Mouse (Mus musculus) megakaryocyte, embryonic 14.5 days (primary cell): Measurements from ENCODE around the gene Sprr2d. TPM values are rescaled to one million over a fixed set of nuclear protein-coding genes. Genes with fewer than 3 reads are reported as not detected.

Source experiments
- H3K27me3 ChIP-seq: replicated peaks from 2 replicates; pipeline ENCODE3; 2012; ENCODE audit warnings: inconsistent platforms
- H3K36me3 ChIP-seq: replicated peaks from 2 replicates; pipeline ENCODE3; 2012; ENCODE audit warnings: low read length, inconsistent platforms, mixed read lengths
- H3K4me1 ChIP-seq: 2 replicates; pipeline ENCODE4 v1.6.1; 2012; ENCODE audit warnings: inconsistent platforms
- H3K4me3 ChIP-seq: replicated peaks from 2 replicates; pipeline ENCODE3; 2012; ENCODE audit warnings: moderate library complexity, mild to moderate bottlenecking, inconsistent platforms
- H3K9me3 ChIP-seq: 2 replicates; pipeline ENCODE4 v1.6.1; 2012; ENCODE audit warnings: inconsistent platforms
- FLI1 ChIP-seq: IDR thresholded peaks from 2 replicates; pipeline ENCODE4 v1.6.1; 2012; ENCODE audit warnings: low read length, inconsistent platforms, mixed read lengths
- GATA1 ChIP-seq: IDR thresholded peaks from 3 replicates; pipeline ENCODE4 v1.6.1; 2012; ENCODE audit warnings: mixed read lengths, low read length, inconsistent platforms, borderline replicate concordance
- polyA plus RNA-seq: library from polyadenylated mRNA; stranded (reverse); fragments of >175 nt; gene quantifications from 2 replicates; pipeline ENCODE4 v1.2.3, GENCODE M21; 2012; ENCODE audit warnings: low replicate concordance; ENCODE audit not compliant: insufficient read depth

Sprr2d gene
- polyA plus RNA-seq: not detected in 2 replicates

DNA sequence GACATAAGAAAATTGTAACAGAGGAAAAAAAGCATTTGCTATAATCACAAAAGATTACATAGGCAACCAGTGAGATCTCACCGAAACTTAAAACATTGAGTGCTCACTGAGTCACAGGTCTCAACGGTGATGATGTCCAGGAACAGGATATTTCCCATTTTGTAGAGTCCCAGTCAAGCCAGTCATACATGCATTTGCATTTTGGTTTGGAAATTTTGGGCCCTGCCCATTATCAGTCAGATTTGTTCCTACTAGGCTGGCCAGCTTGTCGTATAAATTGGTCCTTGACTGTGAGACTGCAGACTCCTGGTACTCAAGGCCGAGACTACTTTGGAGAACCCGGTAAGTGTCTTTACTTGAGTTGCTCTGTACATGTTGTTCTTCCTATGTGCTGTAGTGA is at the start of gene Sprr2d:
Gene Sprr2d, plus strand, starts transcription at position 301 of the 400 bp plus-strand sequence.
- H3K27me3 ChIP-seq: no peaks in the 10 kb centered on the region
- H3K4me1 ChIP-seq: no peaks in the 10 kb centered on the region
- H3K4me3 ChIP-seq: no peak within 1 kb of the TSS
- no peaks in the 10 kb centered on the region for H3K36me3 ChIP-seq
- no peaks in the 10 kb centered on the region for H3K9me3 ChIP-seq
- no peak for TF ChIP-seq GATA1
- TF ChIP-seq FLI1: no peak

DNA sequence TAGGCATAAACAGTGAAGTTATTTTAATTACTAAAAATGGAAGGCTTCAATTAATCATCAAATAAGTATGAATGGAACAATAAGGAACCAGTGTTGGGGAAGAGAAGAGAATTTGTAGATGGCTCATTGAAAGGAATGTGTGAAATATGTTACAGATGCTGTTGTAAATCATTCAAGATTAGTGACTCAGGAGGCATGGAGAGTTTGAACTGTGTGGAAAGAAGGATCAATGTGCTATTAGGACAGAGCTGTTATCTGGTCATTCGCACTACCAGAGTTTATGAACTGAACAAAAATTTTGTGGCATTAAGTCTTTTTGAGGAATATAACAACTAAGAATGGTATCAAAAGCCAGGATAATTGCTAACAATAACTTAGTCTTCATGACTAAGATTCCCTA is 31.5 kb upstream of the Sprr2d start:
- Histone ChIP-seq H3K4me1 (no peaks in the 10 kb centered on the region), H3K27me3 (no peaks in the 10 kb centered on the region)

DNA sequence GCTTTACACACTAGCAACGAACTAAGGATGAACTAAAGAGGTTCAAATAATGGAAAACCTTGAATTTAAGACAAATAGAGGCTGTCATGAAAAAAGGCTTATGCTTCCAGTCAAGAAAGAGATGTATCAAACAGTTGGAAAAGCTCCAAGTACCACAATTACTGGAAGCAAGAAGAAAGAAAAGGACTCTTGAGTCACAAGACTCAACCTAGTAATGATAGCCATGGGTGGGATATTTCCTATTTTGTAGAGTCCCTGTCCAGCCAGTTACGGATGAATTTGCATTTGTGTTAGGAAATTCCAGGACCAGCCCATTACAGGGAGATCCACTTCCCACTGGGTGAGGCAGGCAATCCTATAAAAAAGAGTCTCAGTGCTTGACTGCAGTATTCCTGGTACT is 22.6 kb upstream of the Sprr2d start, which contains the start of gene Sprr2b:
Gene Sprr2b, plus strand, starts transcription at position 301 of the 400 bp plus-strand sequence.
- Histone ChIP-seq H3K27me3 (no peaks in the 10 kb centered on the region), H3K9me3 (no peaks in the 10 kb centered on the region), H3K4me1 (no peaks in the 10 kb centered on the region), H3K36me3 (no peaks in the 10 kb centered on the region), H3K4me3 (no peak within 1 kb of the TSS)
- TF ChIP-seq FLI1 (no peak), GATA1 (no peak)

More for the DNA sequence above, 31.5 kb upstream of the Sprr2d start:
- H3K36me3 ChIP-seq: no peaks in the 10 kb centered on the region
- TF ChIP-seq FLI1: no peak
- TF ChIP-seq GATA1: no peak
- H3K9me3 ChIP-seq: no peaks in the 10 kb centered on the region
- no peak overlapping the region for H3K4me3 ChIP-seq

DNA sequence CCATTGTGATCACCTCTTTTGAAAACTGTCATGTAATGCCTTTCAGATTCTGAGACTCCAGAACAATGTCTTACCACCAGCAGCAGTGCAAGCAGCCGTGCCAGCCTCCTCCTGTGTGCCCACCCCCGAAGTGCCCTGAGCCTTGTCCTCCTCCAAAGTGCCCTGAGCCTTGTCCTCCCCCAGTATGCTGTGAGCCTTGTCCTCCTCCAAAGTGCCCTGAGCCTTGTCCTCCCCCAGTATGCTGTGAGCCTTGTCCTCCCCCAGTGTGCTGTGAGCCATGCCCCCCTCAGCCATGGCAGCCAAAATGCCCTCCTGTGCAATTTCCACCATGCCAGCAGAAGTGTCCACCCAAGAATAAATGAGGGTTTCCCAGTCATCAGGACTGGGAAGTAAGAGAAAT is 21.6 kb upstream of the Sprr2d start:
- H3K4me1 ChIP-seq: no peaks in the 10 kb centered on the region
- H3K4me3 ChIP-seq: no peak overlapping the region
- H3K27me3 ChIP-seq: no peaks in the 10 kb centered on the region
- no peaks in the 10 kb centered on the region for H3K36me3 ChIP-seq
- no peaks in the 10 kb centered on the region for H3K9me3 ChIP-seq
- no peak for TF ChIP-seq GATA1

DNA sequence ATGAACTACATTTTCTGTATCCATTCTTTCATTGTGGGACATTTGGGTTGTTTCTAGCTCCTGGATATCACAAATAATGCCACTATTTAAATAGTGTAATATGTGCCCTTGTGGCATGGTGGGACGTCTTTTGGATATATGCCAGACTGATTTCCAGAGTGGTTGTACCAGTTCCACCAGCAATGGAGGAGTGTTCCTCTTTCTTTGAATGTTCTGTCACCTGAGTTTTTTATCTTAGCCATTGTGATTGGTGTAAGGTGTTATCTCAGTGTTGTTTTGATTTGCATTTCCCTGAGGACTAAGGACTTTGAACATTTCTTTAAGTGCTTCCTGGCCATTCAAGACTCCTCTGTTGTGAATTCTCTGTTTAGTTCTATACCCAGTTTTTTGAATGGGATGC is 2.7 kb upstream of the Sprr2d start:
- no peaks in the 10 kb centered on the region for H3K27me3 ChIP-seq
- no peak overlapping the region for H3K4me3 ChIP-seq
- no peak for TF ChIP-seq FLI1
- TF ChIP-seq GATA1: no peak
- no peaks in the 10 kb centered on the region for H3K9me3 ChIP-seq
- H3K4me1 ChIP-seq: no peaks in the 10 kb centered on the region
- H3K36me3 ChIP-seq: no peaks in the 10 kb centered on the region

DNA sequence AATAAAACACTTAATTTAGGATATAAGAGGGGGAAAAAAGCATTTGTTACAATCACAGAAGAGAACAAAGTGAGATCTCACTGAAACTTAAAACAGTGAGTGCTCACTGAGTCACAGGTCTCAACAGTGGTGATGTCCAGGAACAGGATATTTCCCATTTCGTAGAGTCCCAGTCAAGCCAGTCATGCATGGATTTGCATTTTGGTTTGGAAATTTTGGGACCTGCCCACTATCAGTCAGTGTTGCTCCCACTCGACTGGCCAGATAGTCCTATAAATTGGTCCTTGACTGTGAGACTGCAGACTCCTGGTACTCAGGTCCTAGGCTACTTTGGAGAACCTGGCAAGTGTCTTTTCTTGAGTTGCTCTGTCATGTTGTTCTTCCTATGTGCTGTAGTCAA is 12.9 kb downstream of the Sprr2d start, which contains the start of gene Sprr2e:
Gene Sprr2e, plus strand, starts transcription at position 301 of the 400 bp plus-strand sequence.
- H3K9me3 ChIP-seq: no peaks in the 10 kb centered on the region
- TF ChIP-seq GATA1 (no peak), FLI1 (no peak)
- H3K4me3 ChIP-seq: no peak within 1 kb of the TSS
- H3K27me3 ChIP-seq: no peaks in the 10 kb centered on the region
- no peaks in the 10 kb centered on the region for H3K36me3 ChIP-seq
- H3K4me1 ChIP-seq: no peaks in the 10 kb centered on the region

DNA sequence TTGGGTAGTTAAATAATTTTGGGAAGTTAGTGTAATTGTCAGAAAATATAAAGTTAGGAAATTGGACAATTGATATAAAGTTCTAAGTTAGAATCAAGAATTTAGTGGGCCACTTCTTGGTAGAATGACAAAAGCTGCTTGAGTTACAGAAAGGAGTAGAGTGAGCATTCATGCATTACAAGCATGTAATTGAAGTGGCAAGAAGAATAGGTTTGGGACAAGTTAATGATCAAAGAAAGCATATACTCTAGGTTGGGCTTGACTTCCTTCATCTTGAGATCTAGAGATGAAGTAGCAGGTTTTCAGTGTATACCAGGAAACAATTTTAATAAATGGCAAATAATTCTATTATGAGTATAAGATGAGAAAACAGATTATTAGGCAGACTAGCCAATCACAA is 22.7 kb downstream of the Sprr2d start:
- H3K9me3 ChIP-seq: no peaks in the 10 kb centered on the region
- H3K27me3 ChIP-seq: no peaks in the 10 kb centered on the region
- H3K4me3 ChIP-seq: no peak overlapping the region
- no peak for TF ChIP-seq GATA1
- TF ChIP-seq FLI1: no peak
- no peaks in the 10 kb centered on the region for H3K4me1 ChIP-seq
- no peaks in the 10 kb centered on the region for H3K36me3 ChIP-seq

DNA sequence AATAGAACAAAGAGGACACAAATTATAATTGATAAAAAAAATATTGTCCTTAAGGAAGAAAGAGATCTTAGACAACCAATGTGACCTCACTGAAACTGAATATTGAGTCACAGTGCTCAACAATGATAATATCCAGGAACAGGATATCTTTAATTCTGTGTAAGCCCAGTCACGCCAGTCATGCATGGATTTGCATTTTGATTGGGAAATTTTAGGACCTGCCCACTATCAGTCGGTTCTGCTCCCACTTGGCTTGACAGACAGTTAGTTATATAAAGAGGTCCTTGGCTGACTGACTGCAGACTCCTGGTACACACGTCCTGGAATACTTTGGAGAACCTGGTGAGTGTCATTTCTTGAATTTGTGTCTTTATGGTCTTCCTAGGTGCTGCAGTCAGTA is 25.9 kb downstream of the Sprr2d start, which contains the start of gene Sprr2f:
Gene Sprr2f, plus strand, starts transcription at position 301 of the 400 bp plus-strand sequence.
- no peak for TF ChIP-seq GATA1
- TF ChIP-seq FLI1: no peak
- H3K27me3 ChIP-seq: no peaks in the 10 kb centered on the region
- H3K9me3 ChIP-seq: no peaks in the 10 kb centered on the region
- no peaks in the 10 kb centered on the region for H3K36me3 ChIP-seq
- H3K4me1 ChIP-seq: no peaks in the 10 kb centered on the region
- no peak within 1 kb of the TSS for H3K4me3 ChIP-seq

DNA sequence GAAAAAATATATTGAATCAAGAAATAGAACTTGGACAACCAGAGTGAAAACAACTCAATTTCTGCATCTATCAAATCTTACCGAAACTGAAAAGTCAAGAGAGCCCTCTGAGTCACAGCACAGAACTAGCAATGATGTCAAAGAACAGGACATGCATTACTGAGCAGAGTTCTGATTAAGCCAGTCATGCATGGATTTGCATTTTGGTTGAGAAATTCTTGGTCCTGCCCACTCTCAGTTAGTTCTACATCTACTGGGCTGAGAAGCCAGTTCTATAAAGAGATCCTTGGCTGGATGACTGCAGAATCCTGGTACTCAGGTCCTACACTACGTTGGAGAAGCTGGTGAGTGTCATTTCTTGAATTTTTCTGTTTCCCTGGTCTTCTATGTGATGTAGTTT is 34.7 kb downstream of the Sprr2d start:
- H3K36me3 ChIP-seq: no peaks in the 10 kb centered on the region
- H3K9me3 ChIP-seq: no peaks in the 10 kb centered on the region
- no peaks in the 10 kb centered on the region for H3K4me1 ChIP-seq
- H3K27me3 ChIP-seq: no peaks in the 10 kb centered on the region
- H3K4me3 ChIP-seq: no peak overlapping the region
- TF ChIP-seq FLI1 (no peak), GATA1 (no peak)

DNA sequence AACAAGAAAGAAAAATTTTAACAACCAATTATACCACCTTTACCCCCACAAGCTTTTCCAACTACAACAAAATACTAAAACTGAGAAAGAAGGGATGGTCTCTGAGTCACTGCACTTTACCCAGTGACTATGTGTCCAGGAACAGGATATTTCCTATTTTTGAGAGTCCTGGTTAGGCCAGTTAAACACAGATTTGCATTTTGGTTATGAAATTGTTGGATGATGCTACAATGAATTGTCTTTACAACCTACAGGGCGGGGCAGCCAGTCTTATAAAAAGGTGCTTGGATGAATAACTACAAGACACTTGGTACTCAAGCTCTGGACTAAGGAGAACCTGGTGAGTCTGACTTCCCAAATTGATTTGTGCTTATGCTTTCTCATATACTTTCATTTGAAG is 46.4 kb downstream of the Sprr2d start, which contains the start of gene Sprr2h:
Gene Sprr2h, plus strand, starts transcription at position 301 of the 400 bp plus-strand sequence.
- Histone ChIP-seq H3K4me3 (no peak within 1 kb of the TSS), H3K9me3 (no peaks in the 10 kb centered on the region), H3K4me1 (no peaks in the 10 kb centered on the region), H3K36me3 (no peaks in the 10 kb centered on the region), H3K27me3 (no peaks in the 10 kb centered on the region)
- TF ChIP-seq FLI1: no peak
- no peak for TF ChIP-seq GATA1

Other genes with a start within 250 kb of the Sprr2d start
- gene Prr9, start 215.2 kb upstream of the Sprr2d start, polyA plus RNA-seq: not detected in 2 replicates
- gene Lelp1, start 196.4 kb upstream of the Sprr2d start, polyA plus RNA-seq: not detected in 2 replicates
- not detected in 2 replicates for gene Sprr2a1, start 123.3 kb upstream of the Sprr2d start, polyA plus RNA-seq
- not detected in 2 replicates for gene Sprr2a2, start 123.2 kb upstream of the Sprr2d start, polyA plus RNA-seq
- gene Sprr2a3, start 53.7 kb upstream of the Sprr2d start, polyA plus RNA-seq: not detected in 2 replicates
- gene Sprr2b, start 22.5 kb upstream of the Sprr2d start, polyA plus RNA-seq: not detected in 2 replicates
- gene Sprr2e, start 13.0 kb downstream of the Sprr2d start, polyA plus RNA-seq: not detected in 2 replicates
- not detected in 2 replicates for gene Sprr2f, start 26.0 kb downstream of the Sprr2d start, polyA plus RNA-seq
- gene Sprr2h, start 46.5 kb downstream of the Sprr2d start, polyA plus RNA-seq: not detected in 2 replicates
- gene Sprr2i, start 68.9 kb downstream of the Sprr2d start, polyA plus RNA-seq: not detected in 2 replicates
- not detected in 2 replicates for gene Sprr2j-ps, start 78.9 kb downstream of the Sprr2d start, polyA plus RNA-seq
- gene Gm9774, start 90.3 kb downstream of the Sprr2d start, polyA plus RNA-seq: 10.6 and 37.8 TPM in 2 replicates
- not detected in 2 replicates for gene Sprr2k, start 93.4 kb downstream of the Sprr2d start, polyA plus RNA-seq
- not detected in 2 replicates for gene Sprr1b, start 99.6 kb downstream of the Sprr2d start, polyA plus RNA-seq
- gene Sprr3, start 119.6 kb downstream of the Sprr2d start, polyA plus RNA-seq: not detected in 2 replicates
- not detected in 2 replicates for gene Sprr1a, start 146.8 kb downstream of the Sprr2d start, polyA plus RNA-seq
- not detected in 2 replicates for gene Sprr4, start 161.4 kb downstream of the Sprr2d start, polyA plus RNA-seq
- gene 2310046K23Rik, start 195.4 kb downstream of the Sprr2d start, polyA plus RNA-seq: not detected in 2 replicates
- gene Ivl, start 234.6 kb downstream of the Sprr2d start, polyA plus RNA-seq: not detected in 2 replicates
- gene Smcp, start 249.9 kb downstream of the Sprr2d start, polyA plus RNA-seq: not detected in 2 replicates